Mouse (Mus musculus) left cerebral cortex, postnatal 4 days (tissue): ENCODE measurements at regions not wholly inside any gene's neighbourhood (a gene's known extent, or its start where the extent isn't known, plus 50 kb on each side); places are given as distances from the start of the nearest gene placed in this dataset.

ENCODE experiments used
- DNase-seq: peaks from one replicate; pipeline ENCODE4 v3.0.0-alpha.2; 2022
- intact Hi-C: fragments of 180-260 bp; cut with DNase I; formaldehyde crosslinking; loops from one replicate; pipeline ENCODE4 v1.15.1; 2025

GRCm38 (mm10) chr15:64590092-64590881, 227.2 kb upstream of the Gm21798 start:
- no peak for DNase-seq
- intact Hi-C loops, result no loop called here

- DNase-seq, result no peak
- intact Hi-C loops, result no loop called here
Observed at GRCm38 (mm10) chr15:64613503-64613902, 204.0 kb upstream of the Gm21798 start.

- no peak for DNase-seq
- intact Hi-C loops, result no loop called here
Observed at GRCm38 (mm10) chr15:64618471-64618870, 199.0 kb upstream of the Gm21798 start.

- no peak for DNase-seq
- intact Hi-C loops, result loop anchor here (10.0 kb wide), 2 partner anchors 307 to 447 kb away; no protein-coding TSS in a partner anchor
Observed at GRCm38 (mm10) chr15:64621876-64622275, 195.6 kb upstream of the Gm21798 start.

- DNase-seq, result no peak
- intact Hi-C loops, result loop anchor here (10.0 kb wide), 2 partner anchors 308 to 448 kb away; no protein-coding TSS in a partner anchor
Observed at GRCm38 (mm10) chr15:64622591-64622990, 194.9 kb upstream of the Gm21798 start.

DNA sequence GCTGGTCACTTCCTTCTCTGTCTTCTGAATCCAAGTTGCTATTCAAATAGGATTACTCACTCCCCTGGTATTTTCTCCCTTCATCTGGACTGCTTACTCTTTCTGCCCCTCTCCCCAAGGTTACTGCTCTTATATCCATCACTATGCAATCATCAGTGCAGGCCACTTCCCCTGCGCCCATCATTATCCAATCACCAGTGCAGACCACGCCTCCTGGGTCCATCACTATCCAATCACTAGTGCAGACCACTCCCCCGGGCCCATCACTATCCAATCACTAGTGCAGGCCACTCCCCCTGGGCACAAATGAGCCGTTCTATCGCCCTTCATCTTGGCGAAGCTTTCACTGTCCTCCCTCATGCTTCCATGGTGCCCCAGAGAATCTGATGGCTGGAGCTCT, 191.1 kb upstream of the Gm21798 start:
- DNase-seq, result peak; percentile 10
- intact Hi-C loops, result loop anchor here (5.0 to 10.0 kb wide), 3 partner anchors 239 to 452 kb away; no protein-coding TSS in a partner anchor

DNA sequence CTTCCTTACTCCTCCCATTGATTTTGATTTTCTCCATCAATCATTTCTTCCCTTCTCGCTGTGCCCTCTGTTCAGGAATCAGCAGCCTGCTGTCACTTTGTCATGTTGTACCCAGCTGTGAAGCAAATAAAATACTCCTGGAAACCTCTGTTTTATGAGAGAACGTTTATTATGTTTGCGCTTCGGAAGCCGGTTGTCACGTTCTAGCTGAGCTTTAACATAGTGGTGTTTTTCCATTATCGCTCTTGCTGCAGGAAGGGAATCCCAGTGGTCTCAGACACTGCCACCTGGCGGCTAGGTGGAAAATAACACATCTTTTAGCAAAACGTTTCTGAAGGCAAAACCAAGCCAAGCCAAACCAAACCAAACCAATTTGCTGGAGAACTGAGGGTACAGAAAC, 190.2 kb upstream of the Gm21798 start:
- intact Hi-C loops, result loop anchor here (5.0 to 10.0 kb wide), 3 partner anchors 240 to 452 kb away; no protein-coding TSS in a partner anchor
- peak; percentile 76 for DNase-seq
